Mouse (Mus musculus) midbrain, postnatal 0 days (tissue): ENCODE measurements at regions not wholly inside any gene's neighbourhood (a gene's known extent, or its start where the extent isn't known, plus 50 kb on each side); places are given as distances from the start of the nearest gene placed in this dataset.

Source experiments
- ATAC-seq: fragments of 200-750 bp; cut with Nextera tagmentation; 2 replicates; pipeline ENCODE4 v1.8.0; 2017; ENCODE audit warnings: moderate number of reproducible peaks, mild to moderate bottlenecking, moderate TSS enrichment, moderate library complexity; ENCODE audit not compliant: low FRiP score
- DNase-seq: peaks from one replicate; pipeline ENCODE4 v3.0.0-alpha.2; 2015; ENCODE audit warnings: low spot score
- H3K27ac ChIP-seq: fragments of 300-500 bp; sonication (generic); 2 replicates; pipeline ENCODE4 v1.5.1; 2014; ENCODE audit warnings: low read depth, mild to moderate bottlenecking, low read length, mixed read lengths
- H3K27me3 ChIP-seq: fragments of 300-500 bp; sonication (generic); 2 replicates; pipeline ENCODE4 v1.6.1; 2014; ENCODE audit warnings: low read length, control low read depth, mixed read lengths; ENCODE audit not compliant: insufficient read depth
- H3K36me3 ChIP-seq: fragments of 300-500 bp; sonication (generic); 2 replicates; pipeline ENCODE4 v1.6.1; 2014; ENCODE audit warnings: low read length, control low read depth, mixed read lengths; ENCODE audit not compliant: insufficient read depth
- H3K4me1 ChIP-seq: fragments of 300-500 bp; sonication (generic); 2 replicates; pipeline ENCODE4 v1.6.1; 2014; ENCODE audit warnings: mild to moderate bottlenecking, control low read depth, antibody characterized with exemption, low read length, mixed read lengths; ENCODE audit not compliant: insufficient read depth
- H3K4me2 ChIP-seq: fragments of 300-500 bp; sonication (generic); 2 replicates; pipeline ENCODE4 v1.6.1; 2014; ENCODE audit warnings: low read depth, mild to moderate bottlenecking, low read length, mixed read lengths; ENCODE audit not compliant: poor library complexity, severe bottlenecking
- H3K4me3 ChIP-seq: fragments of 300-500 bp; sonication (generic); 2 replicates; pipeline ENCODE4 v1.5.1; 2014; ENCODE audit warnings: low read depth, mild to moderate bottlenecking, low read length, moderate library complexity
- H3K9ac ChIP-seq: fragments of 300-500 bp; sonication (generic); replicated peaks from 2 replicates; pipeline ENCODE4 v1.6.1; 2014; ENCODE audit warnings: mild to moderate bottlenecking, low read length, moderate library complexity, mixed read lengths; ENCODE audit not compliant: poor library complexity, severe bottlenecking
- H3K9me3 ChIP-seq: fragments of 300-500 bp; sonication (generic); 2 replicates; pipeline ENCODE4 v1.6.1; 2016; ENCODE audit warnings: low read length, control low read depth
- CTCF ChIP-seq: IDR thresholded peaks from 2 replicates; pipeline ENCODE4 v1.5.1; 2016; ENCODE audit warnings: antibody characterized with exemption, mild to moderate bottlenecking
- WGBS: fragments of 180-500 bp; shearing (Covaris S2); extraction: QIAGEN DNeasy Blood & Tissue Kit; methylation state at CpG from one replicate; pipeline ENCODE4 v1.1.7; 2014; 5-methylcytosine and 5-hydroxymethylcytosine counted together

DNA sequence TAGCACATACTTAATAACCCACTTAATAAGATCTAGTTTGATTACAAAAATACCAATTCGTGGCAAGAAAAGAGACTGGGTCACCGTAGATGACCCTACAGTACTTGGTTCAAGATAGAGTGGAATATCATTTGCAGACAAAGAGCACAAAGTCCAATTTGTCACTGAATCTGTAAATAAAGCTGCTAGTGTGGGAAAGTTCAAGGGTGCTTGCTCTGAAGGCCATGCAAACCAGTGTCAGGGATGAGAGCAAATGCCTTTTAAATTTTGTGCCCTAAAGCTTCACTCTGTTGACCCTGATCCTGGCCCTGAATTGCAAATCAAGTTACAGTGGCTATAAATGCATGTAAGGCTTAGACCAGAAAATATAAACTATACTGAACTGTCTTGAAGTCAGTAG is 113.1 kb downstream of the Cd55b start:
- Histone ChIP-seq H3K4me2 (no peak overlapping the region), H3K4me3 (no peak overlapping the region), H3K27ac (no peak overlapping the region), H3K9ac (no peak overlapping the region), H3K36me3 (no peaks in the 10 kb centered on the region), H3K27me3 (no peaks in the 10 kb centered on the region), H3K4me1 (no peaks in the 10 kb centered on the region), H3K9me3 (no peaks in the 10 kb centered on the region)
- ATAC-seq (no peak), DNase-seq (no peak)
- TF ChIP-seq CTCF = no peak
- WGBS = 79% methylated on average over 2 of the region's 2 CpGs

DNA sequence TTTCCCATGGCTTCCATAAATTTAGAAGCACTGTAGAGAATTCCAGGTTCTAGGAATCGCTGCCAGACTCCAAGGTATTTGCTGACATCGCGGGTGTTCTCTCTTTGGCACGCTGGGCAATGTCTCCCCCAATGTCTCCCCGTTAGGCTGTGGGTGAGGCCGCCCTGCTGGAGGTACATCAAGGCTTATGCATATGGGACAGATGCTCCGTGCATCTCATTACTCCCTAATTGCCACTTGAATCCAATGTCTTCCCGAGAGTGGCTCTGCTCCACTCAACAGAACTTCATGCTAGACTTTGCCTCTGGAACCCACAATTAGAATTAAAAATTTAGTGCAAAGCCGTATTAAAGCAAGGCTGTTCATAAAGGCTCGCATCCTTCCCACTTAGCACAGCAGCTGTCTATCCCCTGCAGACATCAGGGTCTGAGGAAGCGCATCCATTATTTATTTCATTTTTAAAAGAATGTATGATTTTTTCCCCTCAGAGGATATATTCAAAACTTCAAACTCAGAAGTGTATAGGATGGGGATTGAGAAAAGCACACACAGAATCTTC is 120.9 kb downstream of the Cd55b start:
- H3K27me3 ChIP-seq = no peaks in the 10 kb centered on the region
- H3K4me2 ChIP-seq = 0 out of 2 replicates have a peak overlapping the region, but pooled peaks have one; percentile 9
- H3K27ac ChIP-seq = no peak overlapping the region
- ATAC-seq (0 out of 2 replicates have a peak, but pooled peaks have one; percentile 56), DNase-seq (no peak)
- 25% methylated on average over 11 of the region's 11 CpGs for WGBS
- no peak overlapping the region for H3K4me3 ChIP-seq
- no peaks in the 10 kb centered on the region for H3K9me3 ChIP-seq
- H3K9ac ChIP-seq = no peak overlapping the region
- no peak for TF ChIP-seq CTCF
- no peaks in the 10 kb centered on the region for H3K36me3 ChIP-seq
- peaks cover 9% of the 10 kb centered on the region for H3K4me1 ChIP-seq

DNA sequence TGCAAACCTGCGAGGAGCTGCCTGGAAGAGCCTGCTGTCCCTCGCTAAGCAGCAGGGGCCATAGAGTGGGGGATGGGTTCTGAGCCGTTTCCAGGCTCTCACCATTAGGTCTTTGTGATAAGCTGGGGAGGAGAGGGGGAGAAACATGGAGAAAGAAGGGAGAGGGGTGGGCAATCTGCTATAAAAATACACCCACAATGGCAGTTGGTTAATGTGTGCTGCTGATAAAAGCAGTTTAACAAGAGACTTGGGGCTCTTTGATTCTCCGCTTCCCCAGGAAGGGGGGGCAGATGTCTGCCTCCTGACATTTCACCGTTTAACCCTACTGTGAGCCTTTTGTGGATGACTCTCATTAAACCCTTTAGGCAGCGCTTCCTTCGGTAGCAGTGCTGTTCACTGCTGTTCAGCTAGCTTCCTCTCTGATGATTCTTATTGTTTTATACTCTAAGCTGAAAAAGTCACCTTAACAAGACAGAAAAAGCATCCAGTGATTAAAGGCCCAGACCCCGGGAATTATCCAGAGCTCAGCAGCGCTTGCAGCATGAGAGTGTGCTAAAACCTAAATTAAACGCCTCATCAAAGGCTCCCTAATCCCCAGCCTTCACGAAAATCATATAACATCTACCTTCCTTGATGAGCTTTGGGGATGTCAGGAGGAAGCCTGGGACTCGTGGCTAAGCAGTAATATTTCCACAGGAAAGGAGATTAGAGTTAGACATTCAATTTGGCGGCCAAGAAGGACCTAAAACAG is 122.6 kb downstream of the Cd55b start:
- DNase-seq (peak; percentile 53), ATAC-seq (0 out of 2 replicates have a peak, but pooled peaks have one; percentile 52)
- Histone ChIP-seq H3K27me3 (no peaks in the 10 kb centered on the region), H3K4me3 (no peak overlapping the region; the same call in 1 of the 2 replicates), H3K36me3 (no peaks in the 10 kb centered on the region), H3K9me3 (no peaks in the 10 kb centered on the region), H3K4me2 (peak overlapping the region; percentile 44), H3K27ac (no peak overlapping the region), H3K9ac (0 out of 2 replicates have a peak overlapping the region, but pooled peaks have one; percentile 9), H3K4me1 (peaks cover 9% of the 10 kb centered on the region)
- WGBS = 8% methylated on average over 13 of the region's 13 CpGs
- TF ChIP-seq CTCF = no peak

GRCm38 (mm10) chr1:130299641-130300040 is 123.2 kb downstream of the Cd55b start:
- Histone ChIP-seq H3K9ac (0 out of 2 replicates have a peak overlapping the region, but pooled peaks have one; percentile 9), H3K9me3 (no peaks in the 10 kb centered on the region), H3K4me3 (no peak overlapping the region; the same call in 1 of the 2 replicates), H3K4me2 (peak overlapping the region; percentile 44), H3K36me3 (no peaks in the 10 kb centered on the region), H3K4me1 (peaks cover 9% of the 10 kb centered on the region), H3K27ac (no peak overlapping the region), H3K27me3 (no peaks in the 10 kb centered on the region)
- DNase-seq = no peak
- 16% methylated on average over 4 of the region's 4 CpGs for WGBS
- ATAC-seq = no peak
- no peak for TF ChIP-seq CTCF

- Histone ChIP-seq H3K36me3 (no peaks in the 10 kb centered on the region), H3K4me3 (no peak overlapping the region)
- 72% methylated on average over 3 of the region's 3 CpGs for WGBS
These were observed 123.7 kb downstream of the Cd55b start for GRCm38 (mm10) chr1:130299069-130299468.

DNA sequence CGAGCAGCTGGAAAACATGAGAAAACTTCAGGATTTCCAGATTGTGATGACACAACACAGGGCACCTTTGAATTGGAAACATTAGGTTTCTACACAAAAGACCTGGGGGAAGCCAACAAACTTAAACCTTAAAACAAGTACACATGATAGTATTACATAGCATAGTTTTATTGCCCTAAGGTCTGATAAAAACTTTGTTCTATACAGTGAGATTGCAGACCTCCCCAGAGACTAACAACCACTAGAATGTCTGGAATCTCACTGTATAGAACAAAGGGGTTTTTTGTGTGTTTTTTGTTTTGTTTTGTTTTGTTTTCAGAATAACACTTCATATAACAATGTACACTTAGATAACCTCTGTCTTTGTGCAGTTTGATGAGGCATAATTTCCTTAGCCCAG is 124.2 kb downstream of the Cd55b start:
- H3K4me2 ChIP-seq = no peak overlapping the region
- H3K9me3 ChIP-seq = no peaks in the 10 kb centered on the region
- H3K27ac ChIP-seq = no peak overlapping the region
- TF ChIP-seq CTCF = no peak
- no peaks in the 10 kb centered on the region for H3K27me3 ChIP-seq
- WGBS = 89% methylated on average over 1 of the region's 1 CpGs
- DNase-seq (no peak), ATAC-seq (no peak)
- H3K36me3 ChIP-seq = no peaks in the 10 kb centered on the region
- no peak overlapping the region for H3K4me3 ChIP-seq
- peaks cover 9% of the 10 kb centered on the region for H3K4me1 ChIP-seq
- no peak overlapping the region for H3K9ac ChIP-seq

More at GRCm38 (mm10) chr1:130299069-130299468, 123.7 kb downstream of the Cd55b start:
- Histone ChIP-seq H3K9ac (no peak overlapping the region), H3K4me1 (peaks cover 9% of the 10 kb centered on the region), H3K27ac (no peak overlapping the region), H3K27me3 (no peaks in the 10 kb centered on the region), H3K9me3 (no peaks in the 10 kb centered on the region), H3K4me2 (no peak overlapping the region)
- DNase-seq = no peak
- no peak for ATAC-seq
- TF ChIP-seq CTCF = no peak
